In the genomic region with DNA sequence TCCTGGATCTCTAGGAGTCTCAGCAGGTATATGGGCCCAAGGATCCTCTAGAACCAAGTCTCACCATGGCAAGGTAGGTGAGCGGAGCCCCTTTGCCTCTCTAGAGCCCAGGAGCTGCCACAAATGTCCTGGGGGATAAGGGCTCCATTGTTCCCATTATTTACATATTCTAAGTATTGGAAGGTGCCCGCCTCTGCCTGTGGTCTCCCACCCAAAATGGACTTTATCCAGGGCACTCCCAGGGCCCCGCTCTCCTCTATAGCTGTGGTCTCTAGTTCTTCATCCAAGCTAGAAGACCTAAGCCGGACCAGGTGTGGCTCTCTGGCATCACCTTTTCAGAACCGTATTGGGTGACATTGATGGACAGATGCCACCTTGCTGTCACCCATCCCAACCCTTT, we compare ENCODE assay signal across 11 mouse cellular contexts. TPM values are rescaled to one million over a fixed set of nuclear protein-coding genes. Genes with fewer than 3 reads are reported as not detected.
DNase-seq lines count a peak whose midpoint lies in the region; ATAC-seq and TF ChIP-seq lines count a peak whose summit lies in the region.
"Had no signal": no experiment of that assay in that cellular context is flagged by ENCODE, and none has a peak within 500 bp of the region (broad histone marks: within the 10 kb centered on the region; RNA-seq: fewer than 3 reads in every experiment).

A gene (minus strand): TSS at position 101 of the 400 bp plus-strand sequence.

- TF ChIP-seq EP300 in heart, adult 2 months (IDR thresholded peaks at IDR 0.05; ENCODE audit: insufficient read depth, low read depth, low read length): no peak

- H3K79me2 ChIP-seq in heart, adult 2 months (replicated peaks; ENCODE audit: control insufficient read depth, insufficient read depth, low read length): no peaks in the 10 kb centered on the region

- no peak within 1 kb of the TSS for H3K4me3 ChIP-seq in heart, adult 2 months
- H3K4me3 ChIP-seq in embryonic fibroblast, embryonic 13.5 days (ENCODE audit: insufficient read depth, low read length): no peak within 1 kb of the TSS
- no peak within 1 kb of the TSS for H3K4me3 ChIP-seq in hindbrain, embryonic 15.5 days
- H3K4me3 ChIP-seq in midbrain, postnatal 0 days (ENCODE audit: low read depth, low read length): no peak within 1 kb of the TSS
- H3K4me3 ChIP-seq: lung, embryonic 15.5 days had no signal

- no peaks in the 10 kb centered on the region; the same call in 1 of the 2 replicates for H3K36me3 ChIP-seq in heart, adult 2 months (ENCODE audit: control insufficient read depth, insufficient read depth, low read length)
- H3K36me3 ChIP-seq in hindbrain, embryonic 15.5 days: no peaks in the 10 kb centered on the region
- no peaks in the 10 kb centered on the region for H3K36me3 ChIP-seq in midbrain, postnatal 0 days (ENCODE audit: insufficient read depth, low read length)
- H3K36me3 ChIP-seq: lung, embryonic 15.5 days had no signal

- H3K4me1 ChIP-seq in heart, adult 2 months (ENCODE audit: control insufficient read depth, insufficient read depth, low read length): peaks cover 5% of the 10 kb centered on the region
- H3K4me1 ChIP-seq in embryonic fibroblast, embryonic 13.5 days (ENCODE audit: control insufficient read depth, insufficient read depth, low read length): peaks cover 4% of the 10 kb centered on the region; the same call in 1 of the 2 replicates
- peaks cover 32% of the 10 kb centered on the region for H3K4me1 ChIP-seq in hindbrain, embryonic 15.5 days (replicated peaks)
- H3K4me1 ChIP-seq in midbrain, postnatal 0 days (ENCODE audit: insufficient read depth, low read length): peaks cover 20% of the 10 kb centered on the region

- H3K4me2 ChIP-seq in hindbrain, embryonic 15.5 days: no peak within 1 kb of the TSS
- no peak within 1 kb of the TSS for H3K4me2 ChIP-seq in midbrain, postnatal 0 days (ENCODE audit: low read depth, low read length, poor library complexity, severe bottlenecking)
- H3K4me2 ChIP-seq: lung, embryonic 15.5 days had no signal

- TF ChIP-seq CTCF in heart, adult 2 months (IDR thresholded peaks at IDR 0.05): no peak
- TF ChIP-seq CTCF in embryonic fibroblast, embryonic 13.5 days (IDR thresholded peaks at IDR 0.05; ENCODE audit: borderline replicate concordance, insufficient read depth, low read length): no peak
- TF ChIP-seq CTCF in midbrain, postnatal 0 days (IDR thresholded peaks at IDR 0.05): no peak

- whole genome bisulfite sequencing in heart, adult 2 months: 92% methylated on average over 5 of the region's 5 CpGs
- 94% methylated on average over 5 of the region's 5 CpGs for WGBS in hindbrain, embryonic 15.5 days
- WGBS in midbrain, postnatal 0 days: 96% methylated on average over 5 of the region's 5 CpGs

- intact Hi-C loops in heart, adult 2 months (cut with DNase I): no loop called here

- peak within 1 kb of the TSS; percentile 61; the same call in 1 of the 2 replicates for H3K27ac ChIP-seq in heart, adult 2 months
- peak within 1 kb of the TSS; percentile 43 for H3K27ac ChIP-seq in embryonic fibroblast, embryonic 13.5 days (ENCODE audit: insufficient read depth, low read length)
- H3K27ac ChIP-seq in hindbrain, embryonic 15.5 days (replicated peaks): peak within 1 kb of the TSS; percentile 92
- H3K27ac ChIP-seq in midbrain, postnatal 0 days (ENCODE audit: low read depth, low read length): peak within 1 kb of the TSS; percentile 94
- H3K27ac ChIP-seq: lung, embryonic 15.5 days had no signal

- no peaks in the 10 kb centered on the region for H3K9me3 ChIP-seq in hindbrain, embryonic 15.5 days
- no peaks in the 10 kb centered on the region for H3K9me3 ChIP-seq in midbrain, postnatal 0 days (ENCODE audit: low read length)
- H3K9me3 ChIP-seq: lung, embryonic 15.5 days had no signal

- no peak for TF ChIP-seq POLR2A in heart, adult 2 months (IDR thresholded peaks at IDR 0.05; ENCODE audit: insufficient read depth, low read depth, low read length)
- TF ChIP-seq POLR2A in embryonic fibroblast, embryonic 13.5 days (IDR thresholded peaks at IDR 0.05; ENCODE audit: low read depth, low read length): no peak

- no peak for ATAC-seq in hindbrain, embryonic 15.5 days (ENCODE audit: low FRiP score, low read depth)
- no peak for ATAC-seq in midbrain, postnatal 0 days (ENCODE audit: low FRiP score)

- no peak within 1 kb of the TSS for H3K9ac ChIP-seq in heart, adult 2 months (ENCODE audit: low read depth, low read length)
- no peak within 1 kb of the TSS for H3K9ac ChIP-seq in hindbrain, embryonic 15.5 days
- no peak within 1 kb of the TSS for H3K9ac ChIP-seq in midbrain, postnatal 0 days (replicated peaks; ENCODE audit: low read length, poor library complexity, severe bottlenecking)
- H3K9ac ChIP-seq: lung, embryonic 15.5 days had no signal

- DNase-seq in heart, adult 2 months: no peak
- DNase-seq in heart, adult 9 months (ENCODE audit: low spot score in 2 of 2): no peak
- DNase-seq in midbrain, postnatal 0 days (ENCODE audit: low spot score): no peak
- DNase-seq in cerebellum, postnatal 25 days: no peak
- no peak for DNase-seq in ovary, postnatal 10 days (ENCODE audit: low spot score)
- no peak for DNase-seq in right cerebral cortex, adult 18-20 months
- DNase-seq: thymus, adult 2 months had no signal

- no peaks in the 10 kb centered on the region for H3K27me3 ChIP-seq in heart, adult 2 months (ENCODE audit: control insufficient read depth, insufficient read depth, low read length)
- no peaks in the 10 kb centered on the region for H3K27me3 ChIP-seq in hindbrain, embryonic 15.5 days
- H3K27me3 ChIP-seq in midbrain, postnatal 0 days (ENCODE audit: insufficient read depth, low read length): no peaks in the 10 kb centered on the region
- H3K27me3 ChIP-seq: lung, embryonic 15.5 days had no signal

RNA-seq across cellular contexts. Expression of the gene that starts here (rescaled TPM):
- total RNA-seq in heart, adult 2 months (2021): not detected
- polyA plus RNA-seq in heart, adult 2 months (2012; rRNA removed): 0.21 TPM in 1 of 2 replicates, not detected in the other
- polyA plus RNA-seq in embryonic fibroblast, embryonic 13.5 days (2011; ENCODE audit: insufficient read length, low read depth, missing spikeins): 1.8 and 1.9 TPM in 2 replicates
- polyA plus RNA-seq in hindbrain, embryonic 15.5 days (2015; fragmentation: Nextera tagmentation; extraction: Ambion mirVana): 0.26 and 0.63 TPM in 2 replicates
- 0.28 TPM in 1 of 2 replicates, not detected in the other for total RNA-seq in midbrain, postnatal 0 days (2014; rRNA removed)
- polyA plus RNA-seq in midbrain, postnatal 0 days (2015; fragmentation: Nextera tagmentation; extraction: Ambion mirVana): 0.25 and 0.48 TPM in 2 replicates
- total RNA-seq: MEL had no signal
- polyA plus RNA-seq: lung, embryonic 15.5 days had no signal

Comparison
In these comparisons a context has a peak if more than half of its experiments do, and no peak if none do; other contexts are left out.
1. H3K27ac ChIP-seq: peak in every context shown above with its lines; median percentile 94 in midbrain, postnatal 0 days; 92 in hindbrain, embryonic 15.5 days; 61 in heart, adult 2 months; 43 in embryonic fibroblast, embryonic 13.5 days.